Mouse (Mus musculus): ENCODE data around the gene Zfp367.

- no peak for TF ChIP-seq EP300 (IDR thresholded peaks at IDR 0.05; ENCODE audit: low read depth)
- TF ChIP-seq CTCF (IDR thresholded peaks at IDR 0.05; ENCODE audit: low read depth): no peak
Measured at GRCm38 (mm10) chr13:64089130-64089529, 63.9 kb downstream of the Zfp367 start, which contains the start of gene Hsd17b3.

All from liver, embryonic 14.5 days (tissue).